Mouse (Mus musculus) hindbrain, embryonic 15.5 days (tissue): ENCODE measurements around the gene Prickle4. TPM values are rescaled to one million over a fixed set of nuclear protein-coding genes. Genes with fewer than 3 reads are reported as not detected.
"Not testable (repeated sequence)": the region's sequence is repeated elsewhere in the genome, so short reads cannot be mapped to it uniquely, and the experiment has no call there.

Experiments used
- ATAC-seq: fragments of 200-750 bp; cut with Nextera tagmentation; 2 replicates; pipeline ENCODE4 v1.8.0; 2017; ENCODE audit warnings: low read depth, moderate number of reproducible peaks, moderate TSS enrichment; ENCODE audit not compliant: low FRiP score
- H3K27ac ChIP-seq: fragments of 300-500 bp; sonication (generic); replicated peaks from 2 replicates; pipeline ENCODE4 v1.5.1; 2015; ENCODE audit warnings: mild to moderate bottlenecking, inconsistent platforms
- H3K27me3 ChIP-seq: fragments of 300-500 bp; sonication (generic); 2 replicates; pipeline ENCODE4 v1.6.1; 2015; ENCODE audit warnings: control low read depth, inconsistent platforms
- H3K36me3 ChIP-seq: fragments of 300-500 bp; sonication (generic); 2 replicates; pipeline ENCODE4 v1.6.1; 2015; ENCODE audit warnings: control low read depth, inconsistent platforms
- H3K4me1 ChIP-seq: fragments of 300-500 bp; sonication (generic); replicated peaks from 2 replicates; pipeline ENCODE4 v1.6.1; 2015; ENCODE audit warnings: control low read depth, inconsistent platforms
- H3K4me2 ChIP-seq: fragments of 300-500 bp; sonication (generic); 2 replicates; pipeline ENCODE4 v1.6.1; 2015; ENCODE audit warnings: moderate library complexity, mild to moderate bottlenecking, inconsistent platforms
- H3K4me3 ChIP-seq: fragments of 300-500 bp; sonication (generic); 2 replicates; pipeline ENCODE4 v1.5.1; 2015; ENCODE audit warnings: mild to moderate bottlenecking, inconsistent platforms
- H3K9ac ChIP-seq: fragments of 300-500 bp; sonication (generic); 2 replicates; pipeline ENCODE4 v1.6.1; 2015; ENCODE audit warnings: inconsistent platforms
- H3K9me3 ChIP-seq: fragments of 300-500 bp; sonication (generic); 2 replicates; pipeline ENCODE4 v1.6.1; 2016; ENCODE audit warnings: control low read depth, inconsistent platforms
- WGBS: fragments of 180-500 bp; shearing (Covaris S2); methylation state at CpG from one replicate; pipeline ENCODE4 v1.1.7; 2015; 5-methylcytosine and 5-hydroxymethylcytosine counted together
- polyA plus RNA-seq: library from polyadenylated mRNA; unstranded; fragments of >200 nt; fragmentation: Nextera tagmentation; extraction: Ambion mirVana; gene quantifications from 2 replicates; pipeline ENCODE4 v1.2.1, GENCODE M21; 2015

Gene Prickle4
- polyA plus RNA-seq, 1 experiment from 2014 or later = 1.3 TPM

DNA sequence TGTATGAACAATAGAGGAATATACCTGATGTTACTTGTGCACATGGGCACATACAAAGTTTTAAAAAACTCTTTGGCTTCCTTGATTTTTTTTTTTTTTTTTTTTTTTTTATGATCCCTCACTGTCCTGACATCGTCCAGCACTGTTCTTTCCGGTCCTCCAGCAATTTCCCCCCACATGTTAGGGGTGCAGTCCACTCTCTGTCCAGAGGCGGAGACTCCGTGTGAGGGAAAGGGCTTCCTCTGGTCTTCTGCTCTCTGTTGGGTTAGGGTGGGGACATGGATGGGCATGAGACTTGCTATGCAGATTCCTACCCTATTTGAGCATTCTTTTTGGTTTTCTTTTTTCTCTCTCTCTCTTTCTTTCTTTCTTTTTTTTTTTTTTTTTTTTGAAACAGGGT lies 36.6 kb downstream of the Prickle4 start:
- Histone ChIP-seq H3K9me3 (no peaks in the 10 kb centered on the region), H3K4me3 (no peak overlapping the region), H3K27ac (no peak overlapping the region), H3K27me3 (no peaks in the 10 kb centered on the region), H3K4me2 (no peak overlapping the region), H3K4me1 (no peaks in the 10 kb centered on the region), H3K36me3 (0 out of 2 replicates have a peak, but pooled peaks cover 2% of the 10 kb centered on the region), H3K9ac (no peak overlapping the region)
- 86% methylated on average over 4 of the region's 4 CpGs for WGBS
- no peak for ATAC-seq

DNA sequence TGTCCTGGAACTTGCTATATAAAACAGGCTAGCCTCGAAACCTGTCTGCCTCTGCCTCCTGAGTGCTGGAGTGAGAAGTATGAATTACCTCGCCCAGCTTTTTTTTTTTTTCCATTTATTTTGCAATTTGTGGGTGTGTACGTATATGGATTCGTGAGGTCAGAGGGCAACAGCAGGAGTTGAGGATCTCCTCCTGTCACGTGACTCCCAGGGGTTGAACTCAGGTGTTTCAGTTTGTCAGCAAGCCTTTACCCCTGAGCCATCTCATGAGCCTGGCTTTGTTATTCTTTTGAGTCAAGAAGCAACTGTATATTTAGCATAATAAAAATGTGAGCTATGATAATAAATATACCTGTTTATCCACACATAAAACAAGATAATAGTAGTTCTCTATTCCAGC lies 38.8 kb downstream of the Prickle4 start:
- Histone ChIP-seq H3K36me3 (0 out of 2 replicates have a peak, but pooled peaks cover 2% of the 10 kb centered on the region), H3K4me2 (no peak overlapping the region), H3K4me3 (no peak overlapping the region), H3K9ac (no peak overlapping the region), H3K27me3 (no peaks in the 10 kb centered on the region), H3K9me3 (no peaks in the 10 kb centered on the region), H3K27ac (no peak overlapping the region), H3K4me1 (no peaks in the 10 kb centered on the region)
- ATAC-seq = no peak
- WGBS = 90% methylated on average over 5 of the region's 5 CpGs

- H3K27ac ChIP-seq, H3K4me2 ChIP-seq, ATAC-seq, H3K4me3 ChIP-seq, H3K9ac ChIP-seq, H3K36me3 ChIP-seq, H3K9me3 ChIP-seq, H3K27me3 ChIP-seq, H3K4me1 ChIP-seq: not testable (repeated sequence)
- WGBS = 92% methylated on average over 8 of the region's 8 CpGs
Measured at GRCm38 (mm10) chr17:47654346-47654745, 40.2 kb downstream of the Prickle4 start.

- 0 out of 2 replicates have a peak, but pooled peaks cover 3% of the 10 kb centered on the region for H3K4me1 ChIP-seq
- no peaks in the 10 kb centered on the region for H3K9me3 ChIP-seq
- no peak for ATAC-seq
- H3K27me3 ChIP-seq = no peaks in the 10 kb centered on the region
- no peak overlapping the region for H3K4me3 ChIP-seq
- no peak overlapping the region for H3K4me2 ChIP-seq
- no peak overlapping the region for H3K27ac ChIP-seq
- H3K9ac ChIP-seq = no peak overlapping the region
- 0 out of 2 replicates have a peak, but pooled peaks cover 2% of the 10 kb centered on the region for H3K36me3 ChIP-seq
- WGBS = 62% methylated on average over 2 of the region's 2 CpGs
Measured at GRCm38 (mm10) chr17:47651953-47652352, 42.6 kb downstream of the Prickle4 start.

DNA sequence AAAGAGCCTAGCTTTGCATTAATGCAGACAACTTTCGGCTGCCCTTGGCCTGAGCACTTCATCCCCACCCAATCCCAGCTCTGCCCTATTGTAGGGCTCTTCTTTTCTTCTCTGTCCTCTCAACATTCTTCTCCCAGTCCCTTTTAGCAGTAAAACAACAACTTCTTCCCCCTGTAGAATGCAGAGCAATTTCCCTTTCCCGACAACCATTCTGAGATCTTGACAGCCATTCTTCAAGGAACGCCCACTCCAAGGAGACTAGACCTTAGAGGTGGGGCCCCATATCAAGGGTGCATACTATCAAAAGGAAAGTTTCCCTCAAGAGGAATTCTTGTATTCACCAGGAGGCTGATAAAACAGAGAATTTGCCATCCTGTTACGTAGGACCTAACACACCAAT lies 45.6 kb downstream of the Prickle4 start:
- Histone ChIP-seq H3K4me2 (no peak overlapping the region), H3K27ac (no peak overlapping the region), H3K4me1 (0 out of 2 replicates have a peak, but pooled peaks cover 3% of the 10 kb centered on the region), H3K4me3 (no peak overlapping the region), H3K9me3 (no peaks in the 10 kb centered on the region), H3K27me3 (no peaks in the 10 kb centered on the region), H3K36me3 (0 out of 2 replicates have a peak, but pooled peaks cover 2% of the 10 kb centered on the region), H3K9ac (no peak overlapping the region)
- 38% methylated on average over 4 of the region's 4 CpGs for WGBS
- ATAC-seq = no peak

- Histone ChIP-seq H3K4me3 (no peak overlapping the region), H3K9me3 (no peaks in the 10 kb centered on the region), H3K4me1 (0 out of 2 replicates have a peak, but pooled peaks cover 3% of the 10 kb centered on the region), H3K27me3 (no peaks in the 10 kb centered on the region), H3K4me2 (no peak overlapping the region), H3K27ac (no peak overlapping the region), H3K9ac (no peak overlapping the region), H3K36me3 (no peaks in the 10 kb centered on the region)
- WGBS = 64% methylated on average over 1 of the region's 1 CpGs
- no peak for ATAC-seq
Measured at GRCm38 (mm10) chr17:47646683-47647082, 47.9 kb downstream of the Prickle4 start.

- WGBS = 72% methylated on average over 2 of the region's 2 CpGs
- Histone ChIP-seq H3K4me3 (no peak overlapping the region), H3K27me3 (no peaks in the 10 kb centered on the region), H3K36me3 (no peaks in the 10 kb centered on the region), H3K9me3 (no peaks in the 10 kb centered on the region), H3K4me1 (no peaks in the 10 kb centered on the region), H3K27ac (no peak overlapping the region), H3K4me2 (no peak overlapping the region), H3K9ac (no peak overlapping the region)
- no peak for ATAC-seq
Measured at GRCm38 (mm10) chr17:47642992-47643391, 51.5 kb downstream of the Prickle4 start.

Other genes with a start within 250 kb of the Prickle4 start
- gene Taf8, start 192.4 kb downstream of the Prickle4 start, polyA plus RNA-seq = 21.0 and 22.5 TPM in 2 replicates
- 88.8 and 91.0 TPM in 2 replicates for gene Ccnd3, start 189.7 kb downstream of the Prickle4 start, polyA plus RNA-seq
- gene Bysl, start 83.2 kb downstream of the Prickle4 start, polyA plus RNA-seq = 33.9 and 37.5 TPM in 2 replicates
- 41.2 and 43.9 TPM in 2 replicates for gene Med20, start 83.2 kb downstream of the Prickle4 start, polyA plus RNA-seq
- gene Gm20517, start 83.1 kb downstream of the Prickle4 start, polyA plus RNA-seq = 2.0 and 2.5 TPM in 2 replicates
- gene Usp49, start 64.0 kb downstream of the Prickle4 start, polyA plus RNA-seq = 6.3 and 8.2 TPM in 2 replicates
- gene Tomm6, start 6.3 kb downstream of the Prickle4 start, polyA plus RNA-seq = 277 and 288 TPM in 2 replicates
- gene Frs3, start 5.7 kb downstream of the Prickle4 start, polyA plus RNA-seq = 49.3 and 52.2 TPM in 2 replicates
- 1.2 and 1.5 TPM in 2 replicates for gene Gm21981, start 281 bp downstream of the Prickle4 start, polyA plus RNA-seq
- gene Pgc, start 32.1 kb upstream of the Prickle4 start, polyA plus RNA-seq = 0.16 TPM in 1 of 2 replicates, not detected in the other
- 3.6 and 4.2 TPM in 2 replicates for gene Tfeb, start 42.3 kb upstream of the Prickle4 start, polyA plus RNA-seq
- 4.0 and 4.2 TPM in 2 replicates for gene Mdfi, start 140.0 kb upstream of the Prickle4 start, polyA plus RNA-seq
- gene Foxp4, start 229.9 kb upstream of the Prickle4 start, polyA plus RNA-seq = 34.3 and 42.2 TPM in 2 replicates